Mouse (Mus musculus) thymus, adult 2 months (tissue): ENCODE results near the gene Tspan32.

ENCODE experiments used
- CTCF ChIP-seq: fragments of 200-500 bp; IDR thresholded peaks from 2 replicates; pipeline ENCODE4 v1.5.1; 2012; ENCODE audit warnings: mild to moderate bottlenecking, control low read depth, low read length, moderate library complexity, borderline replicate concordance; ENCODE audit not compliant: control insufficient read depth, poor library complexity, insufficient read depth; ENCODE audit errors: extremely low read depth
- POLR2A ChIP-seq: fragments of 200-500 bp; IDR thresholded peaks from 2 replicates; pipeline ENCODE4 v1.6.1; 2012; ENCODE audit warnings: mild to moderate bottlenecking, low read length, control low read depth, moderate library complexity; ENCODE audit not compliant: control insufficient read depth, poor library complexity, insufficient read depth; ENCODE audit errors: extremely low read depth

DNA sequence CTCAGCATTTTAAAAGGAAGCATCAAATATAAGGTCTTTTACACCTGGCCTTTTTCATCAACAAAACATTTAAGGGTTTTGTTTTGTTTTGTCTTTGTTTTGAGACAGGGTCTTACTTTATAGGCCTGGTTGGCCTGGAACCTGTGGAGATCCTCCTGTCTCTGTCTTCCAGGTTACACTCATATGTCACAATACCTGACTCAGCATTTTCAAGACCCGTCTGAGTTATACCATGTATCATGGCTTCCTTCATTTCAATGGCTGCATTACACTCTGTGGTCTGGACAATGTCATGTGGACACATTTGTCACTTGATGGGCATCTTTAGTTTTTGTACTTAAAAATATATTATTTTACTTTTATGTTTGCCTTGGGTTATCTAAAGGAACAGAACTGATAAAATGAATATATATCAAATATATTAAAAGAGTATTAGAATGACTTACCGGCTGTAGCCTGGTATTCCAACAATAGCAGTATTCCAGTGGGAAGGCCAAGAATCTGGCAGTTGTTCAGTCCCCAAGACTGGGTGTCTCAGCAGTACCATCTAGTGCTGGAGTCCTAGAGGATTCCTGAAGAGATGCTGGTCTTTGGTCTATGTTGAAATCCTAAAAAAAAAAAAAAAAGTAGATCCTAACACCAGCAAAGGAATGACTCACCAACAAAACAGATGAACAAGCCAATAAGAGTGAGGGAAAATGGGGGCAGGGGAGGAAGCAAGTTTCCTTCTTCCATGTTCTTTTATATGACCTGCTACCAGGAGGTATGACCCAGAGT is 39.4 kb downstream of the Tspan32 start:
- TF ChIP-seq CTCF (no peak), POLR2A (no peak)
